Mouse (Mus musculus) bone marrow, adult 2 months (tissue): ENCODE measurements at regions not wholly inside any gene's neighbourhood (a gene's known extent, or its start where the extent isn't known, plus 50 kb on each side); places are given as distances from the start of the nearest gene placed in this dataset.

Experiments used
- CTCF ChIP-seq: fragments of 200-500 bp; IDR thresholded peaks from 2 replicates; pipeline ENCODE4 v1.5.1; 2011; ENCODE audit warnings: low read length, control low read depth; ENCODE audit not compliant: control insufficient read depth, insufficient read depth
- POLR2A ChIP-seq: fragments of 200-500 bp; IDR thresholded peaks from 2 replicates; pipeline ENCODE4 v1.6.1; 2011; ENCODE audit warnings: low read depth, mild to moderate bottlenecking, control low read depth, low read length, borderline replicate concordance; ENCODE audit not compliant: control insufficient read depth

- TF ChIP-seq POLR2A (no peak), CTCF (peak; percentile 26; the same call in 1 of the 2 replicates)
These were observed 149.2 kb upstream of the Bmp4 start for GRCm38 (mm10) chr14:46539466-46540187.
